Mouse (Mus musculus): ENCODE measurements around the gene Zfp131.

Zfp131 gene

DNA sequence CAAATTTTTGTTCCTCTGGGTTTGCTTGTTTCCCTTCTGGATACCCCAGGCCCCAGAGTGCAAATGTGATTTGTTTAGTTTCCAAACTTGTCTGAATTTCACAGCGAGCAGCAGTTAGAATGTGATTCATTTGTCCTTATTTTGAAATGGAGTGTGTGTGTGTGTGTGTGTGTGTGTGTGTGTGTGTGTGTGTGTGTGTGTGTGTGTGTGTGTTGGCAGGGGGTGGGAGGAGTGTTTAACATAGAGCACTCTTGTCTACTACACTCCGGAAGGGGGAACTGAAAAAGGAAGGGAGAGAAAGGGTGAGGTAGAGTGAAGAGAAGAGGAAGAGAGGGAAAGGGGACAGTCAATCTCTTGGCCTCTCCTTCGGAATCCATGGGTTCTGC, 36.1 kb downstream of the Zfp131 start:
- DNase-seq: no peak

DNA sequence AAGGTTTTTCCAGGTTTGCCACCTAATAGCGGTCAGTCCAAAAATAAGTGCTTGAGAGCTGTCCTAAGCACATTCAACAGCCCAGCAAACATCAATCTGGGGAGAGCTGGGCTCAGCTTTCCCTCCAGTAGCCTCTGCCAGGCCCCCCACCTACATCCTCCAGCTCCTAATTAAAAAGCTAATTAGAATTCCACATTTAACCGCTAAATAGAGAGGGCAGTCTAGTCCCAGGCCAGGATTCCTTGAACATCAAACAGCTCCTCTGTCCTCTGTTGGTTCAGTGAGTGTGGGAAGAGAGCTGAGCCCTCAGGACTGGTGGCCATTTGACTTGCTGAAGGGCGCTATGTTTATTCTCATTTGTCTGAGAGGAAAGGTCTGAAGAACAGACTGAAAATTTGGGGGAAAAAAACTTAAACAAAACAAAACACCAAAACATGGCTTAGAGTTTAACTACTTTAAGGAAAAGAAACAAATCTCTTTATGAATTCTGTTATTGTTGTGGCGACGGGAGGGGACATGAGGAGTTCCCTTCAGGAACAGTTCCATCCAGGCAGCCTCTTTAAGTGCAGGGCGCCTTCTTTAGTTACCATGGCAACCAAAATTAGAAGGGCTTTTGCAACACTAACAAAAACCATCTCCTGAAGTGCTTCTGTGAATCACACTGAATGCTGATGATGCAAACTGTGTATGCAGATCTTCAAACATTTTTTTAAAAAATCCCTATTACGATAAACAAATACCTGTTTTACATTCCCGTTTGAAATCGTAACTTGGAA, 36.6 kb downstream of the Zfp131 start:
- no peak for DNase-seq

DNA sequence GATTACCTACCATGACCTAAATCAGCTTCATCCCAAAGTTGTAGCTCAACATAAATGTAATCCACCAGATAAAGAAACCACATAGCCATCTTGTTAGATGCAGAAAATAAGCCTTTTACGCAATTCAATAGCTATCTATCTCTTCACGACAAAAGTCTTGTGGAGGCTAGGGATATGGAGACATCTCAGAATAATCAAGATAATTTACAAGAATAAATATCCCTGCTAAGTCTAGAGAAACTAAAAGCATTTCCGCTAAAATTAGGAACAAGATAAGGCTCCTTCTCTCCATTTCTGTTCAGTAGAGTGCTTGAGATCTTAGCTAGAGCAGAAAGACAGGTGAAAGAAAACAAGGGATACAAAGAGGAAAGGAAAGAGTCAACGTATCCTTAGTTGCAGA, 43.8 kb downstream of the Zfp131 start:
- DNase-seq: no peak

DNA sequence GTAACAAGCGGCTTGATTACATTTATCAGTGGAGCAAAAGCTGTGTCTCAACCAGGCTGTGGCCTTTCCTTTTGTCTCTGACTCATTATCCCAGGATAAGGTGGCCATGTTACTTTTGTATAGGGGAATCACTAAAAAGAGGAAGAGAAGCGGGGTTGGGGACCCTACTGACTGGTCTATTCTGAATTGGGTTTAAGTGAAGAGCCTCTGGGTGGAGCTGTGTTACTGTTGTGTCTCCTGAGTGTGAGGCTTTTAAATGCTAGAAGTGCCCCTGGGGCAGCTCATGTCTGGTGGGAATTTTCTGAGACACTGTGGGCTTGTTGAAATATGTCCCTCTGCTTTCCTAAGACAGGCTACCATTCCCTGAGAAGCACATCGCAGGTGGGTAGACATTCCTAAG, 47.2 kb downstream of the Zfp131 start:
- DNase-seq: no peak

DNA sequence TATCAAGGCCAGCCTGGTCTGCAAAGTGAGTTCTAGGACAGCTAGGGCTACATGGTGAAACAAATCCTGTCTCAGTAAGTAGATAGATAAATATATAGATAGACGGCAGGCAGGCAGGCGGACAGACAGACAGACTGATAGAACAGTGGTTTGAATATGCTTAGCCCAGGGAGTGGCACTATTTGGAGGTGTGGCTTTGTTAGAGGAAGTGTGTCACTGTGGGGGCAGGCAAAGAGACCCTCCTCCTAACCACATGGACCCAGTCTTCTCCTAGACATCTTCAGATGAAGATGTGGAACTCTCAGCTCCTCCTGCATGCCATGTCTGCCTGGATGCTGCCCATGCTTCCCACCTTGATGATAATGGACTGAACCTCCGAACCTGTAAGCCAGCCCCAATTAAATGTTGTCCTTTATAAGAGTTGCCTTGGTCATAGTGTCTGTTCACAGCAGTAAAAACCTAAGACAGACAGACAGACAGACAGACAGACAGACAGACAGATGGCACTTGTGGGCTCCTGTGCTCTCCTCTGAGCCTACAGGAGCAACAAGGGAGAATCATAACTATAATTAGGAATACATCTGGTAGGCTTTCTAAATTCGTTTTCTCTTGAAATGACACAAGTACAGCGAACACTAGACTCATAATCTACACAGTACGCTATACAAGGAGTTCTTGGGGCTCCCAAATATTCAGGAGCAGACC, 47.8 kb downstream of the Zfp131 start:
- DNase-seq: no peak

DNA sequence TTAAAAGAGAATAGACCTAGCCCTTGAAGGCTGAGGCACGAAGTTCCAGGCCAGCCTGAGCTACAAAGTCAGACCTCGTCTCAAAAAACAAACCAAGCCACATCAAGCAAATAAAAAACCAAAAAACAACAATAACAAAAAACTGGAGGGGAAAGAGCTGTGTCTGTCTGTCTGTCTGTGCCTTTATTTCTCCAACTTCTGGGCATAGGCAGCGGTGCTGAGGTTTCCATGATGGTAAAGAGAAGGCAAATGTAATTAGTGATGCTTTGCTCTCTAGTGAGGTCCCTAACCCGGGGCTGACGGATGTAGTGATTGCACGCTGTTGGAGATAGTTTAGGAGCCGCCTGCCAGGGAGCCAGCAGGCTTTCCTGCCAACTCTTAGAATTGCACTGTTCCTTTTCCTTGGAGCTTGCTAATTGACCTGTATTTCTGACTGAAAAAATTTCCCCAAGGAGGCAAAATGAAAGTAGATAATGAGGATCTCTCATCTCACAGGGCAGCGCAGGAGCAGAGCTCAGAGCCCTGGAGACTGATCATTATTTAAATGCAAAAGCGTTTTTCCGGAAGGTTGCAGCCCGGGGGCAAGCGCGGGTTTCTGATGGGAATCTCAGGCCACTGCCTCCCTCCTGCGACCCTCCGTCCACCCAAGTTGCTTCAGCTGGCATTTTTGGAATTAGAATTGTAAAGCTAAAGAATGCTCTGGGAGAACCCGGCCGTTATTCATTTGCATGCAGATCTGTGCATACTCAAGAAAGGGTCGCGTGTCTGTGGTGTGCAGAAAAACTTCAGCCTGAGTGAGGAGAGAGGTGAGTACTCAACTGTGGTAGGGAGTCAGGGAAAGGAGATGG, 49.1 kb downstream of the Zfp131 start:
- DNase-seq: no peak

DNA sequence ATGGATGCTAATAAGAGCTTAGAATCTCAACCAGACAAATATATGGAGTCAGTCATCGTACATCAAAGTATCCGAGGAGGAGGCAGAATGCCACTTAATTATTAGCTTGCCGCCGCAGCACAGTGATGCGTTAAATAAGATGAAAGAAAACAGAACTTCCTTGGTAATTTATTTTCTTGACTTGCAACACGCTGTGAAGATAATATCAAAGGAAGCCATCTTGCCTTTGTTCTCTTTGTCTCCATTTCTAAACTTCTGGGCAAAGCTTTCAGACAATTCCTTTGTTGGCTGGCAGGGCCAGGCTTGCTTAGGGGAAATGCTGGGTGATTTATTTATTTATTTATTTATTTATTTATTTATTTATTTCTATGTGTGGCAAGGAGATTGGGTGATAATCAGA, 59.2 kb downstream of the Zfp131 start:
- DNase-seq: no peak

DNA sequence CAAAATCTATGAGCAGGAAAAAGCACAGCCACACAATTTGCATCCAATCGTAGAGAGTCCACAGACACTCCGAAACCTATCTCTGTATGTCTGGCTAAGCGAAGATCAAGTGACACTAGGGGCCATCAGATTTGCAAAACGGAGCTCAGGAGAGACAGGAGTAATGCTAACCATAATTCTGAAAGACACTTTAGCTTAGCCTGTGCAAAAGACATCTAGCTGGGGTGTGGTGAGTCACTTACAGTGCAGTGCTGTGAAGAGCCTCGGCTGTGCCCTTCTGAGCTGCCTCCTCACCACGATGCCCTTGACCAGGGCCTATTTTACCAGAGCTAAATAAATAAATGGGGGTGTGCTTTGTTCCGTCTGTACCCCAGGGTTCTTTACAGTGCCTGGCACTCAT, 61.3 kb downstream of the Zfp131 start:
- no peak for DNase-seq

DNA sequence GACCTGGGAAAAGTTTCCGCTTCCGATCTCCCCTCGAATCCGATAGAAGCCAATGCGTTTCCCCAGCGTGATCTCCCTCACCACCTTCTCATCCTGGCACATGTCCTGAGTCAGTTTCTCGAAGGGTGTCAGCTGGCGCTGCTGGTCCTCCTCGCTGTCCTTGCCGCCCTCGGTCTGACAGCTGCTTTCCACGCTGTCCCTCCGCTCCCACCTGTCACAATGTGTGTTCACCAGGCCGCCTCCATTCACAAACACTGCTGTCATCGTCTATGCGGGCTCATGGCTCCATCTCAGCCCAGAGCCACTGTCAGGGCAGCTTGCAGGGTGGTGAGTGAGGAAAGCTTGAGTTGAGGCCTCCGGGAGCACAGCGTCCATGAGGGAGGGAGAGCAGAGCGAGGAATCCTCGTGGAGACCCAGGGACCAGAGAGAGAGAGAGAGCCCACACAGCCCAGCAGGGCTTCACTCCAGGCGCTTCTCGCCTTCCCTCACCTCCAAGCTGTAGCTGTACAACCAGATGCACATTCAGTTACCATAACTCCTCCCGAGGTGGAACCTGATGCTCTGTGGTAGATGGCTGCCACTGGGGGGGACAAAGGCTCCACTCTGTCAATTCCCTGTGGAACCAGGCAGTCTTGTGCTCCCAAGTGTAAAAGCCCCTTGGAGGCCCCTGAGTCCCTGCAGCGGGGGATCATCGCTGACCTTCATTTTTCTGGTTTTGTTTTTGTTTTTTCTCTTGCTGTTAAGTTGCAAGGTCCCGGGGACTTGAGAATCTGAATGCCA, 62.9 kb downstream of the Zfp131 start:
- DNase-seq: peak; percentile 30

DNA sequence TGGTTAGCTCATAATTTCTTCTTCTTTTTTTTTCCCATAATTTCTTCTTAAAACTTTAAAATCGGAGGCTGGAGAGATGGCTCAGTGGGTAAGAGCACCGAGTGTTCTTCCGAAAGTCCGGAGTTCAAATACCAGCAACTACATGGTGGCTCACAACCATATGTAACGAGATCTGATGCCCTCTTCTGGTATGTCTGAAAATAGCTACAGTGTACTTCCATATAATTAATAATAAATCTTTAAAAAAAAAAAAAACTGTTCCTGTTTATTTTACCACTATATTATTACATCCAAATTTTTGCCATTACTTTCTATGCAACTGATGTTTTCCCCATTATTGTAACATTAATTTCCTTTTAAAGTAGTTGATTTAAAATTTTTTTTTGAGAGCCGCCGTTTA, 66.1 kb downstream of the Zfp131 start:
- no peak for DNase-seq

DNA sequence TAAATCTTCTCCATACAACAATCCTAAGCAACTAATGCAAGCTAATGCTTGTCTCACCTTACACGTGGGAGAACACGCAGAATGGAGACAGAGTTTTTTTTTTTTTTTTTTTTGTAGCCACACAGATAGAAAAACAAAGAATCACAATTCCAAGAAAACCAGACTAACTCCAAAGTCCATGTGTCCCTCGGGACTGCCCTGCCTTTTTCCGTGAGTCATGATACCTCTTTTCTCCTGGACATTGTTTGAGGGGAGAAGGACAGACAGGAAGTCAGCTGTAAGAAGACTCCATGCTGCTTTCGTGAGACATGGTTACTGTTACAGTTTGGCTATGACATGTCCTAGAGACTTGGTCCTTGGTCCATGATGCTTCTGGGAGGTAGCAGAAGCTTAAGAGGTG, 67.3 kb downstream of the Zfp131 start:
- DNase-seq: no peak

DNA sequence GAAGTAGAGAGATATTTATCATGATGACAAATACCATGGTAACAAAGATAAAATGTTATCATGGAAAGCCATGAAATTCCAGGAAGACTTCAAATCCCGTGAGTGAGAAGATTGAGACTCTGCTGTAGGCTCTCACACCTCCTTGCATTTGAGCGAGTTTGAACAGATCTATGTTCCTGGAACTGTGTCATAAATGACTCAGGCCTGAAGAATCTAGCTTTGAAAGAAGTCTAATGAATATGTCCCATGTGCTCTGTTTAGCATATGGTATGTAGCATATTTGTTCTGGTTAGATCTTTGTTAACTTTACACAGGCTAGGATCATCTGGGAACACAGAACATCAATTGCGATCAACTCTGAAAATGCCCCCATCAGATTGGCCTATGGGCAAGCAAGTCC, 68.2 kb downstream of the Zfp131 start:
- no peak for DNase-seq

DNA sequence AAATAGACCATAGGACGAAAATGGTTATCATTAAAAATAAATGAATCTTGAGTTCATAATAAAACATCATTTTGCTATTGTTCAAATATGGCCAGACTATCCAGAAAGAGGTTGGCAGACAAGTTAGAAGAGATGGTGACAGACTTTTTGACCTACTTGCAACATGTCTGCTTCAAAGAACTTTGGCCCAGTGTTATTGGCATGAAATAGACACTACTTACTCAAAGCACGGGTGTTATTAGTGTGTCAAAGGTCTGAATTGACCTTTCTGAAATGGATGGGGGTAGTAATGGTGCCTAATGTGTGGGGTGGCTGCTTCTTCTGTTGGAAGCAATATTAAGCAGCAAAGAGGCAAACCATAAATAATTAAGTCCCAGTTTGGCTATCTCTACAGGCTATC, 74.6 kb downstream of the Zfp131 start:
- DNase-seq: no peak
